Mouse (Mus musculus) liver, embryonic 11.5 days (tissue): ENCODE results near the gene Tmem259. TPM values are rescaled to one million over a fixed set of nuclear protein-coding genes. Genes with fewer than 3 reads are reported as not detected.

ENCODE experiments used
- ATAC-seq: fragments of 200-750 bp; cut with Nextera tagmentation; replicated peaks from 2 replicates; pipeline ENCODE4 v1.8.0; 2017; ENCODE audit warnings: moderate number of reproducible peaks, mild to moderate bottlenecking, moderate TSS enrichment, moderate library complexity; ENCODE audit not compliant: low FRiP score
- DNase-seq: peaks from one replicate; pipeline ENCODE4 v3.0.0-alpha.2; 2017; ENCODE audit warnings: low spot score
- H3K27ac ChIP-seq: fragments of 300-500 bp; sonication (generic); 2 replicates; pipeline ENCODE4 v1.5.1; 2014; ENCODE audit warnings: mild to moderate bottlenecking, low read depth, low read length, control low read depth
- H3K27me3 ChIP-seq: fragments of 300-500 bp; sonication (generic); replicated peaks from 2 replicates; pipeline ENCODE4 v1.6.1; 2014; ENCODE audit warnings: low read length, mixed read lengths; ENCODE audit not compliant: control insufficient read depth, insufficient read depth
- H3K36me3 ChIP-seq: fragments of 300-500 bp; sonication (generic); 2 replicates; pipeline ENCODE4 v1.6.1; 2014; ENCODE audit warnings: mild to moderate bottlenecking, low read length, moderate library complexity, mixed read lengths; ENCODE audit not compliant: control insufficient read depth, insufficient read depth
- H3K4me1 ChIP-seq: fragments of 300-500 bp; sonication (generic); replicated peaks from 2 replicates; pipeline ENCODE4 v1.6.1; 2014; ENCODE audit warnings: low read length, mixed read lengths; ENCODE audit not compliant: control insufficient read depth, insufficient read depth
- H3K4me2 ChIP-seq: fragments of 300-500 bp; sonication (generic); 2 replicates; pipeline ENCODE4 v1.6.1; 2014; ENCODE audit warnings: mild to moderate bottlenecking, control low read depth, moderate library complexity
- H3K4me3 ChIP-seq: fragments of 300-500 bp; sonication (generic); 2 replicates; pipeline ENCODE4 v1.5.1; 2014; ENCODE audit warnings: low read depth, low read length, control low read depth
- H3K9ac ChIP-seq: fragments of 300-500 bp; sonication (generic); 2 replicates; pipeline ENCODE4 v1.6.1; 2014; ENCODE audit warnings: low read depth, low read length, control low read depth
- H3K9me3 ChIP-seq: fragments of 300-500 bp; sonication (generic); 2 replicates; pipeline ENCODE4 v1.6.1; 2016; ENCODE audit warnings: low read length, inconsistent platforms, mixed read lengths; ENCODE audit not compliant: control insufficient read depth
- WGBS: fragments of 180-500 bp; shearing (Covaris S2); extraction: QIAGEN DNeasy Blood & Tissue Kit; methylation state at CpG from one replicate; pipeline ENCODE4 v1.1.7; 2014; 5-methylcytosine and 5-hydroxymethylcytosine counted together
- polyA plus RNA-seq: library from polyadenylated mRNA; unstranded; fragments of >200 nt; fragmentation: Nextera tagmentation; extraction: Ambion mirVana; gene quantifications from 2 replicates; pipeline ENCODE4 v1.2.1, GENCODE M21; 2014

Tmem259 gene
- polyA plus RNA-seq, 1 experiment from 2014 or later, result 20.2 TPM

DNA sequence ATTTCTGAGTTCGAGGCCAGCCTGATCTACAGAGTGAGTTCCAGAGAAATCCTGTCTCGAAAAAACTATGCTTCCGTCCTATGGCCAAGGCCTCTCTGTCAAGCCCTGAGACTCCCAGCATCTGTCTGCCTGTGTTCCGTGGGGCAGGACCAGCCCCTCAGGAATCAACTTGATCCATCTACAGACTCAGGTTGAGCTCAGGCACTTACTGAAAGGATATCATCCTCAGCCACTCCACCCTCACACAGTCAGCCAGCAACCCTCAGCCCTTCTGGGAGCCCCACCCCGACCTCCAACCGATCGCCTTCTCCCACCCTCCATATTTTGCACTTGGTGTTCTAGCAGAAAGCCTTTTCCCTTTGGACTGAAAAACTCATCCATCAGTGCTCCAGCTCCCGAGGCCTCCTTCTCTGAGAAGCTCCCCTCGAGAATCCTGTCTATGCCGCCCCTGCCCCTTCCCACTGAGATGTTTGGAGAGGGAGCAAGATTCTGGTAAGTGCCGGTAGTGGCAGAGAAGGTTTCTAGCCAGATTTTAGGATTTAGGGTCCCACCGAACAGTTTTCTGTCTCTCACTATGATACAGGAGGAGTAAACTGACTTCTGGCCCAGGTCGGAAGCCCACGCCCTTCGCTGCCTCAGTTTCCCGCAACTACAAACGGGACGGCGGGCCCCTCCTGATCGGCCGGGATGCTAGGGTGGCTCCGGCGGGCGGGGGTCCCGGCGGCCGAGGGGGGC lies 3.8 kb upstream of the Tmem259 start:
- no peak for DNase-seq
- Histone ChIP-seq H3K4me3 (peak overlapping the region; percentile 60), H3K9ac (peak overlapping the region; percentile 44), H3K4me1 (peaks cover 46% of the 10 kb centered on the region), H3K4me2 (peak overlapping the region; percentile 93), H3K9me3 (peaks cover 3% of the 10 kb centered on the region), H3K36me3 (peaks cover 16% of the 10 kb centered on the region), H3K27me3 (peaks cover 8% of the 10 kb centered on the region), H3K27ac (peak overlapping the region; percentile 68)
- no peak for ATAC-seq
- WGBS, result 12% methylated on average over 27 of the region's 27 CpGs

DNA sequence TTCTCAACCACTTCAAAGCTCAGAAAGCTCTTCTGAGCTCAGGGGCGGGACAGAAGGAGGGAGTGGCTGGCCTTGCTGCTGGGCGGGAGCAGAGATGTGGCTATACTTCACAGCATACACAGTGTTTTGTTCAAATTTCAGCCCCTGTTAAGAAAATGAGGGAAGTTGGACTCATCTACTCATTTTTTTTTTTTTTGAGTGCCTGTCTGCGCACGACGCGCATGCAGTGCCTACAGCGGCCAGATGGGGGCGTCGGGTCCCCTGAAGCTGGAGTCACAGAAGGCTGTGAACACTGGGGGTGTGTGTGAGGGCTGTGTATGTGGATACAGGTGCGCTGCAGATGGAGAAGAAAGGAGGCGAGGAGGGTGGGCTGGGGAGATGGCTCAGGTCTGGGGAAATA lies 2.8 kb upstream of the Tmem259 start:
- H3K27me3 ChIP-seq, result peaks cover 8% of the 10 kb centered on the region
- peak overlapping the region; percentile 92; the same call in 1 of the 2 replicates for H3K9ac ChIP-seq
- peak overlapping the region; percentile 1; the same call in 1 of the 2 replicates for H3K4me3 ChIP-seq
- peaks cover 8% of the 10 kb centered on the region; the same call in 1 of the 2 replicates for H3K36me3 ChIP-seq
- DNase-seq (peak; percentile 84), ATAC-seq (no peak)
- peak overlapping the region; percentile 98 for H3K27ac ChIP-seq
- 2% methylated on average over 11 of the region's 11 CpGs for WGBS
- H3K9me3 ChIP-seq, result peaks cover 3% of the 10 kb centered on the region
- H3K4me1 ChIP-seq, result peaks cover 53% of the 10 kb centered on the region
- H3K4me2 ChIP-seq, result peak overlapping the region; percentile 93

DNA sequence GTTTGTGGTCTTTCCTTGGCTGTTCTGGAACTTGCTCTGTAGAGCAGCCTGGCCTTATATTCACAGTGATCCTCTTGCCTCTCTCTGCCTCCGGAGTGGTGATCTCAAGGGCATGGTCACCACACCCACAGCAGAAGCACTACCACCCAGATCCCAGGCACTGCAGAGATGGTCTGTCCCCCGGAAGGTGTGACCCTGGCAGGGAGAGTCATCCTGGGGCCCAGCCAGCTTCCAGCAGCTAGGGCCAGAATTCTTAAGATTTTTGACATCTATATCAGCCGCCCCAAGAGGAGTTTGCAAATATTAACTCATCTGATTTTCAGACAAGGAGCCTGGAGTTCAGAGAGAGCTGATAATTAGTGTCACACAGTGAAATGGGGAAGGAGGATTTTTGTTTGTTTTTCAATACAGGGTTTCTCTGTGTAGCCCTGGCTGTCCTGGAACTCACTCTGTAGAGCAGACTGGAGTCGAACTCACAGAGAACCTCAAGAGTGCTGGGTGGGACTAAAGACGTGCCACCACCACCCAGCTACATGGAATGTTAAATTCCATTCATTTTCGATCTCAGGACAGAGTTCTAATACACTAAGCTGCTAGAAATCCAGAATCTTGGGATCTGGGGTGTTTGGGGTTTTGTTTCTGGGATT lies 2.2 kb upstream of the Tmem259 start:
- no peak for DNase-seq
- Histone ChIP-seq H3K36me3 (peaks cover 3% of the 10 kb centered on the region; the same call in 1 of the 2 replicates), H3K9me3 (no peaks in the 10 kb centered on the region), H3K4me2 (peak overlapping the region; percentile 93), H3K4me1 (peaks cover 59% of the 10 kb centered on the region), H3K9ac (peak overlapping the region; percentile 92), H3K4me3 (peak overlapping the region; percentile 92), H3K27ac (peak overlapping the region; percentile 98), H3K27me3 (peaks cover 8% of the 10 kb centered on the region)
- no peak for ATAC-seq
- WGBS, result 30% methylated on average over 6 of the region's 6 CpGs

DNA sequence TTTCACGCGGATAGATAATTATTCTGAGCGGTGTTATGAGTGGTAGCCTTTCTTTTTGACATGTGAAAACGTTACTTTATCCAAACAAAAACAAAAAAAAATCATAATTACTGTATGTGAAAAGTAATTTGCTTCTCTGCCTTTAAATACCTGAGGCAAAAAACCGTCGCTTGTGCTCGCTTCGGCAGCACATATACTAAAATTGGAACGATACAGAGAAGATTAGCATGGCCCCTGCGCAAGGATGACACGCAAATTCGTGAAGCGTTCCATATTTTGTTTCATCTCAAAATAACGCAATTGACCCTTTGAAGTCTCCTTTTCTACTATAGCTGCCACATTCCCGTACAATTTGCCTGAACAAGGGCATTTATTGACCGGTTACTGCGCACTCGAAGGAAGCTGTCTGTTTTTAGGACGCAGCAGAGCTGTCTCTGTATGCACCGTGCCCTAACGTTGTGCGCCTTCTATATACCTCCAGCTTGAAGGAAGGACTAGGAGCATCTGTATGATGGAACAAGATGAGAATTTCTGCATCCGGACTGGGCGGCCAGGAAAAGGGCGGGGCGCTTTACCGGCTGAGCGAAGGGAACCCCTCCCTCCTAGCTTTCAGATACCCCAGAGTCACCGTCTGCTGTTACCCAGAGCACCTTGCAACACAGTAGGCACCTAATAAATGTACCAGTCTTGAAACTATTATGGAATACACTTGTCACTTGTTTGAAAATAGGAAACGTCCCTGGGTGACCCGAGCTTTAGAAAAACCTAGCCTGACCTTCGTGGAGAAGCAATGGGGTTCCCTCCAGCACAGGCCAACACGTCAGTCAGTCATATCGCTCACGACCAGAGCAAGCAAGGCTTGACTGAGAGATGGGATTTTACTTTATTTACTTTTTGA lies 1.5 kb upstream of the Tmem259 start:
- Histone ChIP-seq H3K27ac (peak overlapping the region; percentile 98), H3K4me2 (peak overlapping the region; percentile 93), H3K9ac (peak overlapping the region; percentile 92), H3K9me3 (no peaks in the 10 kb centered on the region), H3K4me1 (peaks cover 66% of the 10 kb centered on the region), H3K36me3 (peaks cover 6% of the 10 kb centered on the region; the same call in 1 of the 2 replicates), H3K27me3 (peaks cover 8% of the 10 kb centered on the region), H3K4me3 (peak overlapping the region; percentile 92)
- WGBS, result 3% methylated on average over 35 of the region's 35 CpGs
- DNase-seq, result peak; percentile 70
- peak; percentile 15; the same call in 1 of the 2 replicates for ATAC-seq

DNA sequence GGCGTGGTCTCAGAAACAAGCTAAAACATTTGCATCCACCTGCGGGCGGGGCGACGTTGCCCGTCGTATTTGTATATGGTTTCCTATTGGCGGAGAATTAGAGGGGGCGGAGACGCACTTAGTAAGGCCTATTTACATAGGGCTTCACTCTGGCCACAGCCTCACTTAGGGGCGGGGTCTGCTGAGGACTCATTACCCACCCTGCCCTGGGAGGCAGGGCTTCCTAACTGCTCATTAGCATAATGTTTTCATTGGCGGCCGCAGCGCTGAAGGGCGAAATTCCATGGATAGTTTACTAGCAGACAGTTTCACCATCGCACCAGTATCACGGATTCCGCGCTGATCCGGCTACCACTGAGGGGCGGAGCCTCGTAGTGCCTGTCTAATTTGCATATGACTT lies 741 bp upstream of the Tmem259 start:
- H3K27me3 ChIP-seq, result peaks cover 7% of the 10 kb centered on the region
- H3K9ac ChIP-seq, result peak overlapping the region; percentile 92
- peak; percentile 92 for DNase-seq
- H3K9me3 ChIP-seq, result no peaks in the 10 kb centered on the region
- peaks cover 6% of the 10 kb centered on the region; the same call in 1 of the 2 replicates for H3K36me3 ChIP-seq
- H3K4me3 ChIP-seq, result peak overlapping the region; percentile 92
- peak overlapping the region; percentile 93 for H3K4me2 ChIP-seq
- WGBS, result under 1% methylated on average over 22 of the region's 22 CpGs
- peak; percentile 89 for ATAC-seq
- H3K4me1 ChIP-seq, result peaks cover 65% of the 10 kb centered on the region
- H3K27ac ChIP-seq, result peak overlapping the region; percentile 98

DNA sequence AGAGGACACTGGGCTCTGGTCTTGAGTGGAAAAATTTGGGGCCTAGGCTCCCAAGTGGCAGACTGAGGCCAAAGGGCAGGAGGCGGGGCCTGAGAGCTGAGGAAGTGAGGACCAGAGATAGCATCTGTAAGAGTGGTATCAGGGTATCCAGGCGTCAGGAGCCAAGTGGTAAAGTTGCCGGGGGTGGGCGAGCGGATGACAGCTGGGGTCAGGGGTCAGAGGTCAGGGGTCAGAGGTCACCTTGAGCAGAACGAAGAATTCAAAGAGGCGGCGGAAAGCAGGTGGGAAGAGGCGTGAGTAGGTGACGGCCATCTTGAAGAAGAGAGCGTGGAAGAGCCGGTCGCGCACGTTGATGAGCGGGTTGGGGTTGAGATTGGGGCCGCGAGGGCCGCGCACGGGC lies 460 bp downstream of the Tmem259 start:
- Histone ChIP-seq H3K4me2 (peak overlapping the region; percentile 93), H3K36me3 (peaks cover 14% of the 10 kb centered on the region), H3K4me1 (peaks cover 55% of the 10 kb centered on the region), H3K9me3 (no peaks in the 10 kb centered on the region), H3K27me3 (peaks cover 3% of the 10 kb centered on the region; the same call in 1 of the 2 replicates), H3K9ac (peak overlapping the region; percentile 92), H3K4me3 (peak overlapping the region; percentile 92), H3K27ac (peak overlapping the region; percentile 98)
- WGBS, result under 1% methylated on average over 21 of the region's 21 CpGs
- peak; percentile 73 for DNase-seq
- no peak for ATAC-seq

DNA sequence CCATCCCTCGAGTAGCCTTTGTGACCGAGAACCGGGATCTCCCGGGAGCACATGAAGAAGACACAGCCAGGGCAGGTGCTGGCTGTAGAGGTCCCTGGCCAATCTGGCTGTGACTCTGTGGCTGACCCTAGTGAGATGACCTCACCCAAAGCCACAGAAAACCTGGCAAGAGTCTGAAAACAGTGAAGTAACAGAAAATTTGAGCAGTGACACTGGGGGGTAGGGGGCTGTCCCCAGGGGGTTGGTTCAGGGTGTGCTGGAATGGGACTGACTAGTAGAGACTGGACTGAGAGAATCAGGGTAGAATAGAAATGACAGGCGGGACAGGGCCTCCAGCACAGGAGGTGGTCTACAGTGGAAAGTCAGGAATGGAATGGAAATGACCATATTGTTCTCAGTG lies 925 bp downstream of the Tmem259 start:
- H3K9ac ChIP-seq, result peak overlapping the region; percentile 92
- H3K36me3 ChIP-seq, result peaks cover 19% of the 10 kb centered on the region
- H3K4me3 ChIP-seq, result peak overlapping the region; percentile 92
- peak overlapping the region; percentile 93 for H3K4me2 ChIP-seq
- peaks cover 3% of the 10 kb centered on the region; the same call in 1 of the 2 replicates for H3K27me3 ChIP-seq
- DNase-seq, result no peak
- no peaks in the 10 kb centered on the region for H3K9me3 ChIP-seq
- peak overlapping the region; percentile 98 for H3K27ac ChIP-seq
- WGBS, result 82% methylated on average over 5 of the region's 5 CpGs
- ATAC-seq, result no peak
- peaks cover 51% of the 10 kb centered on the region for H3K4me1 ChIP-seq
